Mouse (Mus musculus) E14TG2a.4 (cell line): ENCODE results near the gene Map3k11.

Experiments used
- CTCF ChIP-seq: conservative IDR thresholded peaks from 2 replicates; pipeline ENCODE4 v1.5.1; 2014; ENCODE audit warnings: low read length
- POU5F1 ChIP-seq: IDR thresholded peaks from 2 replicates; pipeline ENCODE4 v1.6.1; 2014; ENCODE audit warnings: low read length, borderline replicate concordance

DNA sequence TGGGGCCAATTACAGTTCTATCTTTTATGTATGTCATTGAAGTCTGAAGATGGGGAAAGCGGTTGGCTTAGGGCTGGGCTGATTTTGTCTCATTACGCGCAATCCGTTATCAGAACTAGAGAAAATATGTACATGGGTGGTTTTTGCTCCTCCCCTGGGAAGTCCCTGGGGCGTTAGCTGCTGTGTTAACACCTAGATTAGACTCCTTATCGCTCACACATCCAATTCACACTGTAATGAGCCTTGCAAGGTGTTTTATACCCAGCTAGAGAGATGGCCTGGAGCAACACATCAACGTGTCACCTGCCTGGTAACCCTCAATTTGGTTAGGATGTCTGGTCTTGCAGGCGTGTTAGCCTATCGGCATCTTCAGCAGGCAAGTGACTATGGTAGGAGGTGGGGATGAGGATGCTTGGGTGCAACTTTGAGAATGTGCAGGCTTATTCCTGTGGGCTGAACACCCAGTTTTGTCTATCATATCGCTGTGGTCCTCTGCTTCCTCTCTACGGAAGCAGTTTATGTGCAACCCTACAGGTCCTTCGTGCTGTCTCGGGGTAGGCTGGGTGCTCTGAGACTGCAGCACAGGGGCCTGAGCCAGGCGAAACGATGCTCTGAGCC, 38.5 kb downstream of the Map3k11 start:
- TF ChIP-seq CTCF (no peak), POU5F1 (no peak)
